Comparison of ENCODE assay signal across 8 mouse cellular contexts in the genomic region with DNA sequence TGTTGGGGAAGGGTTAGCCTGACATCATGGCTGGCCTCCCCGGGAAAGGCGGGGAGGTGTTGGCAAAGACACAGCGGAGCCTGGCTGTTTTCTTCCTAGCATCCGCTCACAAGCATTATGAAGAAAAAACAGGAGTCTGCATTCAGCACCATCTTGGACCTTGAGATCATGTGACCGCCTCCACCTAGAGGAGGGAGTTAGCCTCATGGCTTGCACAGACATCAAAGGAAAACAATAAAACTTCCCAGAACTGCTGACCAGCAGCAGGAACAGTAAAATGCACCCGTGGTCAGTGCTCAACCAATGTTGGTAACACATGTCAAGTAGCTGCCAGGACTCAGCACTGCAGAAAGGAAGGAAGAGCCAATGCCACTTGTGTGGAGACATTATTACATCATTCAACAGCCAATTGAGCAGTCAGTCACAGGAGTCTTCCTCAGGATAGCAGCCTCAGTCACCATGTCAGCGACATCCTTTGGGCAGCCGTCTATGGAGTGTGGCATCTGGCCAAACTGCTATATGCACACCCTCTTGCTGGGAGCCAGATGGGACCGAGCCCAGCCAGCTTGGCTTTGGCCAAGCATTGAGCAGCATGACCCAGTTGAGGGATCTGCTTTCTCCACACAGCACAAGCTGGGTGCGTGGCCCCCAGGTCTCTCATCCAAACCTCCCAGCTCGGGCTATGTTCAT. TPM values are rescaled to one million over a fixed set of nuclear protein-coding genes. Genes with fewer than 3 reads are reported as not detected.
DNase-seq lines count a peak whose midpoint lies in the region; ATAC-seq and TF ChIP-seq lines count a peak whose summit lies in the region.

No protein-coding gene starts in this region.

- TF ChIP-seq POLR2A in thymus, adult 2 months (IDR thresholded peaks at IDR 0.05; ENCODE audit: control insufficient read depth, extremely low read depth, insufficient read depth, low read length, poor library complexity) = no peak

- ATAC-seq in limb, embryonic 12.5 days (ENCODE audit: insufficient number of reproducible peaks, insufficient read depth, low FRiP score, low TSS enrichment, low read depth) = no peak

- no peaks in the 10 kb centered on the region for H3K27me3 ChIP-seq in heart, embryonic 10.5 days (ENCODE audit: insufficient read depth, poor library complexity, severe bottlenecking)
- H3K27me3 ChIP-seq in limb, embryonic 12.5 days = no peaks in the 10 kb centered on the region
- no peaks in the 10 kb centered on the region for H3K27me3 ChIP-seq in thymus, adult 2 months (ENCODE audit: control insufficient read depth, insufficient read depth, low read length)

- no peaks in the 10 kb centered on the region for H3K9me3 ChIP-seq in heart, embryonic 10.5 days
- H3K9me3 ChIP-seq in limb, embryonic 12.5 days = no peaks in the 10 kb centered on the region

- H3K27ac ChIP-seq in heart, embryonic 10.5 days = no peak overlapping the region
- H3K27ac ChIP-seq in limb, embryonic 12.5 days = peak overlapping the region; percentile 58
- no peak overlapping the region for H3K27ac ChIP-seq in thymus, adult 2 months (ENCODE audit: control insufficient read depth, insufficient read depth, low read length)

- TF ChIP-seq CTCF in thymus, adult 2 months (IDR thresholded peaks at IDR 0.05; ENCODE audit: borderline replicate concordance, control insufficient read depth, extremely low read depth, insufficient read depth, low read length, poor library complexity) = no peak

- no peaks in the 10 kb centered on the region for H3K36me3 ChIP-seq in heart, embryonic 10.5 days
- no peaks in the 10 kb centered on the region for H3K36me3 ChIP-seq in limb, embryonic 12.5 days
- no peaks in the 10 kb centered on the region for H3K36me3 ChIP-seq in thymus, adult 2 months (ENCODE audit: control insufficient read depth, insufficient read depth, low read length)

- WGBS in heart, embryonic 10.5 days = 83% methylated on average over 11 of the region's 11 CpGs
- 71% methylated on average over 11 of the region's 11 CpGs for WGBS in limb, embryonic 12.5 days
- WGBS in thymus, adult 2 months = 87% methylated on average over 11 of the region's 11 CpGs

- peaks cover 12% of the 10 kb centered on the region for H3K4me1 ChIP-seq in heart, embryonic 10.5 days
- H3K4me1 ChIP-seq in limb, embryonic 12.5 days (replicated peaks) = peaks cover 26% of the 10 kb centered on the region
- peaks cover under 1% of the 10 kb centered on the region; the same call in 1 of the 2 replicates for H3K4me1 ChIP-seq in thymus, adult 2 months (replicated peaks; ENCODE audit: control insufficient read depth, insufficient read depth, low read length)

- H3K4me2 ChIP-seq in limb, embryonic 12.5 days = no peak overlapping the region

- DNase-seq in heart, adult 11 months = peak; percentile 94
- no peak for DNase-seq in heart, adult 8-10 months (ENCODE audit: low spot score)
- peak; percentile 2 for DNase-seq in thymus, postnatal 14 days
- no peak for DNase-seq in thymus, postnatal 0 days (ENCODE audit: low spot score)
- peak; percentile 71 for DNase-seq in heart, embryonic 10.5 days (ENCODE audit: low spot score)
- DNase-seq in embryo, embryonic 10 days (ENCODE audit: low spot score) = no peak
- no peak for DNase-seq in thymus, adult 2 months

- H3K4me3 ChIP-seq in heart, embryonic 10.5 days = no peak overlapping the region
- H3K4me3 ChIP-seq in limb, embryonic 12.5 days (replicated peaks) = no peak overlapping the region
- H3K4me3 ChIP-seq in thymus, adult 2 months (ENCODE audit: control insufficient read depth, insufficient read depth, low read length) = no peak overlapping the region

- H3K9ac ChIP-seq in limb, embryonic 12.5 days (replicated peaks) = no peak overlapping the region

RNA-seq across cellular contexts. Expression of gene Wsb1, which starts 24.8 kb away (rescaled TPM):
- total RNA-seq in heart, adult 8-10 months (2022) = 10 to 100 TPM in 3 of 4 experiments, 1 to 10 TPM in 1; 9.5 to 13.5 (median 12.3) TPM
- polyA plus RNA-seq in thymus, postnatal 0 days (2015; fragmentation: Nextera tagmentation; extraction: Ambion mirVana) = 116 and 122 TPM in 2 replicates
- polyA plus RNA-seq in heart, embryonic 10.5 days (2016; fragmentation: Nextera tagmentation; extraction: Ambion mirVana) = 169 and 203 TPM in 2 replicates
- 446 and 475 TPM in 2 replicates for polyA plus RNA-seq in limb, embryonic 12.5 days (2016; fragmentation: Nextera tagmentation; extraction: Ambion mirVana)
- 87.5 and 102 TPM in 2 replicates for polyA plus RNA-seq in thymus, adult 2 months (2012; rRNA removed)

Comparison
In these comparisons a context has a peak if more than half of its experiments do, and no peak if none do; other contexts are left out.
1. DNase-seq: peak in heart, adult 11 months (single experiment), thymus, postnatal 14 days (single experiment) and heart, embryonic 10.5 days (single experiment); none in heart, adult 8-10 months (single experiment), thymus, postnatal 0 days (single experiment), embryo, embryonic 10 days (single experiment) and thymus, adult 2 months (single experiment).